Mouse (Mus musculus) adipose tissue, adult 10 weeks (tissue): Measurements from ENCODE around the gene 4930512M02Rik. TPM values are rescaled to one million over a fixed set of nuclear protein-coding genes. Genes with fewer than 3 reads are reported as not detected.

Experiments
- polyA plus RNA-seq: library from polyadenylated mRNA; stranded (reverse); fragments of 350-450 nt; fragmentation: Illumina TruSeq; extraction: RNeasy Lipid Tissue Mini Kit (QIAGEN cat#74804); gene quantifications from one replicate; pipeline ENCODE4 v1.2.3, GENCODE M21; 2014; ENCODE audit warnings: low read depth, low replicate concordance

4930512M02Rik gene
- polyA plus RNA-seq = not detected

GRCm38 (mm10) chr11:11627735-11628134 lies at the start of gene 4930512M02Rik:
4930512M02Rik (minus strand) TSS chr11:11627835.

Other genes starting within 250 kb of the 4930512M02Rik start
- 1.8 TPM for gene Spata48, start 165.7 kb downstream of the 4930512M02Rik start, polyA plus RNA-seq
- 2.6 TPM for gene Zpbp, start 165.4 kb downstream of the 4930512M02Rik start, polyA plus RNA-seq
- 7.5 TPM for gene Ikzf1, start 57.2 kb upstream of the 4930512M02Rik start, polyA plus RNA-seq
- 1.5 TPM for gene Fignl1, start 181.1 kb upstream of the 4930512M02Rik start, polyA plus RNA-seq